Mouse (Mus musculus): ENCODE results near the gene Tff2. TPM values are rescaled to one million over a fixed set of nuclear protein-coding genes. Genes with fewer than 3 reads are reported as not detected.

Gene Tff2
- not detected in 2 replicates for polyA plus RNA-seq (2012; ENCODE audit: low replicate concordance)

DNA sequence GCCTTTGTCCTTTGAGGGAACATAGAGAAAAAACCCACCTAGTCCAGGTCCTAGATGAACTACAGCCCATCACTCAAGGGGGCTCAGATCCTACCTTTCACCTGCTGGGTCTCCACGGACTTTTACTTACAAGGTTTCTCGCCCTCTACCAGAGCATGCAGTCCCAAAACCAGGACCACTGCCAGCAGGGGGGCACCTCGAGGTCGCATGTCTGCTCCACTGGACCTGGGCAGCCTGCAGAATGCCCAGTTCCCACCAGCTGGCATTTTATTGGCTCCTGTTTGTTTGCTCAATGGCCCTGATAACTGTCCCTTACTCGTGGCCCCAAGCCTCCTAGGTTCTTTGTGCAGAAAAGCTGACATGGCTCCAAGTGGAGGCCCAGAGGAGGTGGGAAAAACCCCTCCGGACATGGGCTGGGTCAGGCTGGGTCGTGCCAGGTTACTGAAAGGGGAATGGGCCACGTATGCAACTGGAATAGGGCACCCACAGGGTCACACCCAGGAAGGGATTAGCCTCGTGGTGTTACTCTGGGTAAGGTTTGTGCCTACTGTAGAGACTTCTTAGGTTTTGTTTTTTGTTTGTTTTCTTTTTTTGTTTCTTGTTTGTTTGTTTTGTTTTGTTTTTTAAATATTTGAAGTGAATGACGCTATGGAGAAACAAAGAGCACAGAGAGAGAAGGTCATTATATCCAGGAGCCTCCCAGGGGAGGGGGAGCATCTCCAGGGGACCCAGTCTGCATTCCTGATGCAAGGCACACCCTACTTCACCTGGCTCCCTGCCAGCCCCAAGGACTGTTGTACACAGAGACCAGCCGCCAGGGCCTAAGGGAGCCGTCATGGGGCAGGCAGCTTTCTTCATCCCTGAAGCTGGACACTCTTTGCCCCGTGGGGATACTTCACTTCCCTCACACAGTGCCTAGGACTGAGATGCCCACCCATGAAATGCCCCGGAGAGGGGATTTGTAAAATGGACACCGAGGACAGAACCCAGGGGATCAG lies at the start of gene Tff2:
Gene Tff2 (minus strand): TSS at position 243 of the 998 bp plus-strand sequence.

DNA sequence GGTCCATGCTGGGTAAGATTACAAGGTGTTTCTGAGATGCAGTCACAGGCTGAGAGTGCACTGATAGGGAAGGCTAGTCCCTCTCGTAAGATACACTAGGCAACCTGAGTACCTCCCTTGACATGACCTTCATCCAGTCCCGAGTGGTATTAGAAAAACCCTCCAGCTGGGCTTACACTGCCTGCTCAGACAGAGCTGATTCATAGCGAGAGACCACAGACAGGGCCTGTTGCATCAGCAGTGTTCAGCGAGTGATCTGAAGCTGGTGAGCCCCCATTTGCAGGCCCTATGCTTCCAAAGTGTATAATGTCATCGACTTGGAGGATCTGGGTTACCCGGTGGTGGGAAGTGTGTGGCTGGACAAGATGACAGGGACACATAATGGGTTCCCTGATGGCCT lies 21.0 kb upstream of the Tff2 start, which contains the start of gene Tff1:
Gene Tff1 (minus strand): TSS at position 151 of the 400 bp plus-strand sequence.

GRCm38 (mm10) chr17:31129452-31129851 lies 14.6 kb downstream of the Tff2 start, which contains the start of gene Tff3:
Tff3 (minus strand) TSS chr17:31129646.

Other genes with a start within 250 kb of the Tff2 start
- 0.05 TPM in 1 of 2 replicates, not detected in the other for gene Glp1r, start 242.5 kb downstream of the Tff2 start, polyA plus RNA-seq (2012; ENCODE audit: low replicate concordance)
- gene Umodl1, start 189.6 kb downstream of the Tff2 start, polyA plus RNA-seq (2012; ENCODE audit: low replicate concordance), result not detected in 2 replicates
- gene Abcg1, start 86.6 kb downstream of the Tff2 start, polyA plus RNA-seq (2012; ENCODE audit: low replicate concordance), result 17.0 and 23.7 TPM in 2 replicates
- gene Tff3, start 14.6 kb downstream of the Tff2 start, polyA plus RNA-seq (2012; ENCODE audit: low replicate concordance), result not detected in 2 replicates
- gene Tff1, start 21.0 kb upstream of the Tff2 start, polyA plus RNA-seq (2012; ENCODE audit: low replicate concordance), result not detected in 2 replicates
- not detected in 2 replicates for gene Tmprss3, start 54.7 kb upstream of the Tff2 start, polyA plus RNA-seq (2012; ENCODE audit: low replicate concordance)
- gene Ubash3a, start 63.6 kb upstream of the Tff2 start, polyA plus RNA-seq (2012; ENCODE audit: low replicate concordance), result 19.0 and 36.9 TPM in 2 replicates
- gene Rsph1, start 133.1 kb upstream of the Tff2 start, polyA plus RNA-seq (2012; ENCODE audit: low replicate concordance), result 0.55 TPM in 2 replicates
- 5.9 and 7.2 TPM in 2 replicates for gene Slc37a1, start 142.5 kb upstream of the Tff2 start, polyA plus RNA-seq (2012; ENCODE audit: low replicate concordance)
- not detected in 2 replicates for gene Pde9a, start 241.9 kb upstream of the Tff2 start, polyA plus RNA-seq (2012; ENCODE audit: low replicate concordance)